Mouse (Mus musculus): Measurements from ENCODE around the gene Plekho1. TPM values are rescaled to one million over a fixed set of nuclear protein-coding genes. Genes with fewer than 3 reads are reported as not detected.

Plekho1 gene
- polyA plus RNA-seq, 1 experiment from 2014 or later = 71.9 TPM

- H3K27me3 ChIP-seq = no peaks in the 10 kb centered on the region
- H3K4me2 ChIP-seq (replicated peaks) = no peak overlapping the region
- H3K4me1 ChIP-seq = no peaks in the 10 kb centered on the region
- H3K9ac ChIP-seq = no peak overlapping the region
- H3K36me3 ChIP-seq = 0 out of 2 replicates have a peak, but pooled peaks cover 10% of the 10 kb centered on the region
- no peaks in the 10 kb centered on the region for H3K9me3 ChIP-seq
- no peak overlapping the region for H3K27ac ChIP-seq
- WGBS = 73% methylated on average over 6 of the region's 6 CpGs
- H3K4me3 ChIP-seq = no peak overlapping the region
- ATAC-seq (ENCODE audit: insufficient number of reproducible peaks, insufficient read depth, low FRiP score, low TSS enrichment) = no peak
Observed at GRCm38 (mm10) chr3:96031991-96032651, 36.3 kb upstream of the Plekho1 start.

GRCm38 (mm10) chr3:96029766-96030165, 34.0 kb upstream of the Plekho1 start:
- H3K36me3 ChIP-seq = 0 out of 2 replicates have a peak, but pooled peaks cover 10% of the 10 kb centered on the region
- 92% methylated on average over 11 of the region's 11 CpGs for WGBS
- ATAC-seq (ENCODE audit: insufficient number of reproducible peaks, insufficient read depth, low FRiP score, low TSS enrichment) = no peak
- H3K9me3 ChIP-seq = no peaks in the 10 kb centered on the region
- H3K27me3 ChIP-seq = no peaks in the 10 kb centered on the region
- H3K4me3 ChIP-seq = no peak overlapping the region
- H3K9ac ChIP-seq = no peak overlapping the region
- H3K4me1 ChIP-seq = no peaks in the 10 kb centered on the region
- H3K4me2 ChIP-seq (replicated peaks) = no peak overlapping the region
- no peak overlapping the region for H3K27ac ChIP-seq

GRCm38 (mm10) chr3:96029336-96029735, 33.5 kb upstream of the Plekho1 start:
- H3K27me3 ChIP-seq = no peaks in the 10 kb centered on the region
- H3K4me3 ChIP-seq = no peak overlapping the region
- H3K27ac ChIP-seq = no peak overlapping the region
- H3K9me3 ChIP-seq = no peaks in the 10 kb centered on the region
- H3K4me1 ChIP-seq = no peaks in the 10 kb centered on the region
- no peak overlapping the region for H3K9ac ChIP-seq
- no peak for ATAC-seq (ENCODE audit: insufficient number of reproducible peaks, insufficient read depth, low FRiP score, low TSS enrichment)
- no peak overlapping the region for H3K4me2 ChIP-seq (replicated peaks)
- 91% methylated on average over 3 of the region's 3 CpGs for WGBS
- H3K36me3 ChIP-seq = 0 out of 2 replicates have a peak, but pooled peaks cover 10% of the 10 kb centered on the region

GRCm38 (mm10) chr3:96027875-96028274, 32.1 kb upstream of the Plekho1 start:
- H3K9me3 ChIP-seq = no peaks in the 10 kb centered on the region
- no peak overlapping the region for H3K27ac ChIP-seq
- ATAC-seq (ENCODE audit: insufficient number of reproducible peaks, insufficient read depth, low FRiP score, low TSS enrichment) = no peak
- H3K4me2 ChIP-seq (replicated peaks) = no peak overlapping the region
- 0 out of 2 replicates have a peak, but pooled peaks cover 3% of the 10 kb centered on the region for H3K36me3 ChIP-seq
- H3K9ac ChIP-seq = no peak overlapping the region
- H3K27me3 ChIP-seq = no peaks in the 10 kb centered on the region
- no peaks in the 10 kb centered on the region for H3K4me1 ChIP-seq
- H3K4me3 ChIP-seq = no peak overlapping the region
- 82% methylated on average over 1 of the region's 1 CpGs for WGBS

GRCm38 (mm10) chr3:96027145-96027544, 31.3 kb upstream of the Plekho1 start:
- H3K4me3 ChIP-seq = no peak overlapping the region
- no peaks in the 10 kb centered on the region for H3K27me3 ChIP-seq
- WGBS = 68% methylated on average over 1 of the region's 1 CpGs
- H3K9ac ChIP-seq = no peak overlapping the region
- no peaks in the 10 kb centered on the region for H3K4me1 ChIP-seq
- H3K4me2 ChIP-seq (replicated peaks) = no peak overlapping the region
- 0 out of 2 replicates have a peak, but pooled peaks cover 3% of the 10 kb centered on the region for H3K36me3 ChIP-seq
- ATAC-seq (ENCODE audit: insufficient number of reproducible peaks, insufficient read depth, low FRiP score, low TSS enrichment) = no peak
- no peak overlapping the region for H3K27ac ChIP-seq
- no peaks in the 10 kb centered on the region for H3K9me3 ChIP-seq

- H3K27ac ChIP-seq = no peak overlapping the region
- H3K36me3 ChIP-seq = no peaks in the 10 kb centered on the region
- WGBS = 75% methylated on average over 5 of the region's 5 CpGs
- H3K9ac ChIP-seq = no peak overlapping the region
- no peaks in the 10 kb centered on the region for H3K9me3 ChIP-seq
- H3K4me1 ChIP-seq = no peaks in the 10 kb centered on the region
- H3K4me2 ChIP-seq (replicated peaks) = no peak overlapping the region
- ATAC-seq (ENCODE audit: insufficient number of reproducible peaks, insufficient read depth, low FRiP score, low TSS enrichment) = no peak
- no peaks in the 10 kb centered on the region for H3K27me3 ChIP-seq
- no peak overlapping the region for H3K4me3 ChIP-seq
Observed at GRCm38 (mm10) chr3:96021421-96022128, 25.8 kb upstream of the Plekho1 start.

GRCm38 (mm10) chr3:96020735-96021134, 24.9 kb upstream of the Plekho1 start:
- Histone ChIP-seq H3K4me2 (replicated peaks) (no peak overlapping the region), H3K9me3 (no peaks in the 10 kb centered on the region), H3K4me3 (no peak overlapping the region), H3K9ac (no peak overlapping the region), H3K36me3 (no peaks in the 10 kb centered on the region), H3K27me3 (no peaks in the 10 kb centered on the region), H3K4me1 (no peaks in the 10 kb centered on the region), H3K27ac (no peak overlapping the region)
- 82% methylated on average over 1 of the region's 1 CpGs for WGBS
- no peak for ATAC-seq (ENCODE audit: insufficient number of reproducible peaks, insufficient read depth, low FRiP score, low TSS enrichment)

GRCm38 (mm10) chr3:96017461-96017860, 21.7 kb upstream of the Plekho1 start:
- Histone ChIP-seq H3K9ac (no peak overlapping the region), H3K27me3 (no peaks in the 10 kb centered on the region), H3K4me3 (no peak overlapping the region), H3K4me1 (no peaks in the 10 kb centered on the region), H3K4me2 (replicated peaks) (no peak overlapping the region), H3K9me3 (no peaks in the 10 kb centered on the region), H3K27ac (no peak overlapping the region), H3K36me3 (no peaks in the 10 kb centered on the region)
- no peak for ATAC-seq (ENCODE audit: insufficient number of reproducible peaks, insufficient read depth, low FRiP score, low TSS enrichment)
- WGBS = 81% methylated on average over 5 of the region's 5 CpGs

- WGBS = 95% methylated on average over 2 of the region's 2 CpGs
- Histone ChIP-seq H3K9me3 (no peaks in the 10 kb centered on the region), H3K27ac (no peak overlapping the region), H3K27me3 (no peaks in the 10 kb centered on the region), H3K4me1 (no peaks in the 10 kb centered on the region), H3K4me2 (replicated peaks) (no peak overlapping the region), H3K4me3 (no peak overlapping the region), H3K9ac (no peak overlapping the region), H3K36me3 (no peaks in the 10 kb centered on the region)
- ATAC-seq (ENCODE audit: insufficient number of reproducible peaks, insufficient read depth, low FRiP score, low TSS enrichment) = no peak
Observed at GRCm38 (mm10) chr3:96016257-96016889, 20.6 kb upstream of the Plekho1 start.

GRCm38 (mm10) chr3:96015681-96016080, 19.9 kb upstream of the Plekho1 start:
- no peak for ATAC-seq (ENCODE audit: insufficient number of reproducible peaks, insufficient read depth, low FRiP score, low TSS enrichment)
- 85% methylated on average over 2 of the region's 2 CpGs for WGBS
- no peaks in the 10 kb centered on the region for H3K9me3 ChIP-seq

GRCm38 (mm10) chr3:96012805-96013204, 17.0 kb upstream of the Plekho1 start:
- H3K4me2 ChIP-seq (replicated peaks) = no peak overlapping the region
- H3K27ac ChIP-seq = no peak overlapping the region
- H3K4me3 ChIP-seq = no peak overlapping the region
- H3K9ac ChIP-seq = no peak overlapping the region
- H3K36me3 ChIP-seq = no peaks in the 10 kb centered on the region
- no peaks in the 10 kb centered on the region for H3K9me3 ChIP-seq
- WGBS = 52% methylated on average over 5 of the region's 5 CpGs
- no peak for ATAC-seq (ENCODE audit: insufficient number of reproducible peaks, insufficient read depth, low FRiP score, low TSS enrichment)
- H3K27me3 ChIP-seq = no peaks in the 10 kb centered on the region
- no peaks in the 10 kb centered on the region for H3K4me1 ChIP-seq

More at GRCm38 (mm10) chr3:96015681-96016080, 19.9 kb upstream of the Plekho1 start:
- Histone ChIP-seq H3K9ac (no peak overlapping the region), H3K27ac (no peak overlapping the region), H3K36me3 (no peaks in the 10 kb centered on the region), H3K4me1 (no peaks in the 10 kb centered on the region), H3K4me2 (replicated peaks) (no peak overlapping the region), H3K4me3 (no peak overlapping the region), H3K27me3 (no peaks in the 10 kb centered on the region)

- Histone ChIP-seq H3K4me1 (no peaks in the 10 kb centered on the region), H3K36me3 (no peaks in the 10 kb centered on the region), H3K27me3 (no peaks in the 10 kb centered on the region), H3K4me2 (replicated peaks) (no peak overlapping the region), H3K4me3 (no peak overlapping the region), H3K9me3 (no peaks in the 10 kb centered on the region), H3K27ac (no peak overlapping the region), H3K9ac (no peak overlapping the region)
- 81% methylated on average over 6 of the region's 6 CpGs for WGBS
- no peak for ATAC-seq (ENCODE audit: insufficient number of reproducible peaks, insufficient read depth, low FRiP score, low TSS enrichment)
Observed at GRCm38 (mm10) chr3:96008463-96008862, 12.7 kb upstream of the Plekho1 start.
